Mouse (Mus musculus) urinary bladder, postnatal 4 days (tissue): ENCODE data around the gene Gm13698.
"Not testable (repeated sequence)": the region's sequence is repeated elsewhere in the genome, so short reads cannot be mapped to it uniquely, and the experiment has no call there.

Experiments used
- DNase-seq, 2 experiments: peaks; one replicate each; pipeline ENCODE4 v3.0.0; 2021 to 2022; ENCODE audit warnings: low spot score in 2 of 2

Gm13698 gene

GRCm38 (mm10) chr2:83955393-83955792 lies at the start of gene Gm13698:
Gm13698 (plus strand) TSS chr2:83955693.
- DNase-seq = not testable (repeated sequence)

- no peak for DNase-seq
These were observed 25.9 kb upstream of the Gm13698 start for GRCm38 (mm10) chr2:83929478-83930088.

- no peak for DNase-seq
These were observed 14.5 kb upstream of the Gm13698 start, which contains the start of gene Zswim2 for GRCm38 (mm10) chr2:83940931-83941361. Zswim2 (minus strand) TSS chr2:83941228.

- DNase-seq = no peak
These were observed 14.1 kb upstream of the Gm13698 start for GRCm38 (mm10) chr2:83941378-83941777.

GRCm38 (mm10) chr2:83941792-83942191 lies 13.7 kb upstream of the Gm13698 start:
- DNase-seq = no peak

DNA sequence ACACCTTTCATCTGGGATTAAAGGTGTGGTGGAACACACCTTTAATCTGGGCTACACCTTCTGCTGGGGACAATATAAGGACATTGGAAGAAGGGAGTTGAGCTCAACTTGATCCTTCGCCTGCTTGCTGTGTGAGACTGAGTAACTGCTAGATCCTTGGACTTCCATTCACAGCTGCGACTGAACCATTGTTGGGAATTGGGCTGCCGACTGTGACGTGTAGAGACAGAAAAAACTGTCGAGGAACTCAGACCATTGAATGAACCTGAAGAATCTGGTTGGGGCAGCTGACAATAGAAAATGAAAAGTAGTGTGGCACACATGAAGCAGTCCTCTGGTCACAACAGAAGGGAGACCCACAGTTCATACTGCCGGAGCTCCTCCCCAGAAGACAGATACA lies 5.7 kb downstream of the Gm13698 start, which contains the start of gene Gm13693:
Gm13693 (plus strand) TSS at position 301 of the 400 bp plus-strand sequence.
- DNase-seq = not testable (repeated sequence)

DNA sequence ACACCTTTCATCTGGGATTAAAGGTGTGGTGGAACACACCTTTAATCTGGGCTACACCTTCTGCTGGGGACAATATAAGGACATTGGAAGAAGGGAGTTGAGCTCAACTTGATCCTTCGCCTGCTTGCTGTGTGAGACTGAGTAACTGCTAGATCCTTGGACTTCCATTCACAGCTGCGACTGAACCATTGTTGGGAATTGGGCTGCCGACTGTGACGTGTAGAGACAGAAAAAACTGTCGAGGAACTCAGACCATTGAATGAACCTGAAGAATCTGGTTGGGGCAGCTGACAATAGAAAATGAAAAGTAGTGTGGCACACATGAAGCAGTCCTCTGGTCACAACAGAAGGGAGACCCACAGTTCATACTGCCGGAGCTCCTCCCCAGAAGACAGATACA lies 11.5 kb downstream of the Gm13698 start, which contains the start of gene Gm13695:
Gm13695 (plus strand) TSS at position 301 of the 400 bp plus-strand sequence.
- DNase-seq = not testable (repeated sequence)

DNA sequence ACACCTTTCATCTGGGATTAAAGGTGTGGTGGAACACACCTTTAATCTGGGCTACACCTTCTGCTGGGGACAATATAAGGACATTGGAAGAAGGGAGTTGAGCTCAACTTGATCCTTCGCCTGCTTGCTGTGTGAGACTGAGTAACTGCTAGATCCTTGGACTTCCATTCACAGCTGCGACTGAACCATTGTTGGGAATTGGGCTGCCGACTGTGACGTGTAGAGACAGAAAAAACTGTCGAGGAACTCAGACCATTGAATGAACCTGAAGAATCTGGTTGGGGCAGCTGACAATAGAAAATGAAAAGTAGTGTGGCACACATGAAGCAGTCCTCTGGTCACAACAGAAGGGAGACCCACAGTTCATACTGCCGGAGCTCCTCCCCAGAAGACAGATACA lies 17.3 kb downstream of the Gm13698 start, which contains the start of gene Gm13696:
Gm13696 (plus strand) TSS at position 301 of the 400 bp plus-strand sequence.
- not testable (repeated sequence) for DNase-seq

DNA sequence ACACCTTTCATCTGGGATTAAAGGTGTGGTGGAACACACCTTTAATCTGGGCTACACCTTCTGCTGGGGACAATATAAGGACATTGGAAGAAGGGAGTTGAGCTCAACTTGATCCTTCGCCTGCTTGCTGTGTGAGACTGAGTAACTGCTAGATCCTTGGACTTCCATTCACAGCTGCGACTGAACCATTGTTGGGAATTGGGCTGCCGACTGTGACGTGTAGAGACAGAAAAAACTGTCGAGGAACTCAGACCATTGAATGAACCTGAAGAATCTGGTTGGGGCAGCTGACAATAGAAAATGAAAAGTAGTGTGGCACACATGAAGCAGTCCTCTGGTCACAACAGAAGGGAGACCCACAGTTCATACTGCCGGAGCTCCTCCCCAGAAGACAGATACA lies 23.1 kb downstream of the Gm13698 start, which contains the start of gene Gm13694:
Gm13694 (plus strand) TSS at position 301 of the 400 bp plus-strand sequence.
- not testable (repeated sequence) for DNase-seq

DNA sequence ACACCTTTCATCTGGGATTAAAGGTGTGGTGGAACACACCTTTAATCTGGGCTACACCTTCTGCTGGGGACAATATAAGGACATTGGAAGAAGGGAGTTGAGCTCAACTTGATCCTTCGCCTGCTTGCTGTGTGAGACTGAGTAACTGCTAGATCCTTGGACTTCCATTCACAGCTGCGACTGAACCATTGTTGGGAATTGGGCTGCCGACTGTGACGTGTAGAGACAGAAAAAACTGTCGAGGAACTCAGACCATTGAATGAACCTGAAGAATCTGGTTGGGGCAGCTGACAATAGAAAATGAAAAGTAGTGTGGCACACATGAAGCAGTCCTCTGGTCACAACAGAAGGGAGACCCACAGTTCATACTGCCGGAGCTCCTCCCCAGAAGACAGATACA lies 28.9 kb downstream of the Gm13698 start, which contains the start of gene Gm13697:
Gm13697 (plus strand) TSS at position 301 of the 400 bp plus-strand sequence.
- not testable (repeated sequence) for DNase-seq

- not testable (repeated sequence) for DNase-seq
These were observed 34.8 kb downstream of the Gm13698 start, which contains the start of gene Gm13691 for GRCm38 (mm10) chr2:83990253-83990652. Gm13691 (plus strand) TSS chr2:83990553.

GRCm38 (mm10) chr2:83993639-83994255 lies 38.3 kb downstream of the Gm13698 start:
- DNase-seq = not testable (repeated sequence)

DNA sequence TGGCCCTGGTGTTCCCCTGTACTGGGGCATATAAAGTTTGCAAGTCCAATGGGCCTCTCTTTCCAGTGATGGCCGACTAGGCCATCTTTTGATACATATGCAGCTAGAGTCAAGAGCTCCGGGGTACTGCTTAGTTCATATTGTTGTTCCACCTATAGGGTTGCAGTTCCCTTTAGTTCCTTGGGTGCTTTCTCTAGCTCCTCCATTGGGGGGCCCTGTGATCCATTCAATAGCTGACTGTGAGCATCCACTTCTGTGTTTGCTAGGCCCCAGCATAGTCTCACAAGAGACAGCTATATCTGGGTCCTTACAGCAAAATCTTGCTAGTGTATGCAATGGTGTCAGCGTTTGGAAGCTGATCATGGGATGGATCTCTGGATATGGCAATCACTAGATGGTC lies 39.0 kb downstream of the Gm13698 start:
- not testable (repeated sequence) for DNase-seq
